Mouse (Mus musculus) T-cell, adult 66 days (primary cell): ENCODE results near the gene Fkbp5. TPM values are rescaled to one million over a fixed set of nuclear protein-coding genes. Genes with fewer than 3 reads are reported as not detected.

Experiments
- total RNA-seq, 2 experiments: library from RNA; stranded (reverse); gene quantifications; 3 replicates in 1 of 2; 4 replicates in 1 of 2; pipeline ENCODE4 v1.2.4; 2023

Gene Fkbp5
- total RNA-seq, result 10 to 100 TPM; 42.4 to 46.5 TPM

GRCm38 (mm10) chr17:28517441-28517955, at the start of gene Fkbp5:
Fkbp5 (minus strand) TSS chr17:28517527.

DNA sequence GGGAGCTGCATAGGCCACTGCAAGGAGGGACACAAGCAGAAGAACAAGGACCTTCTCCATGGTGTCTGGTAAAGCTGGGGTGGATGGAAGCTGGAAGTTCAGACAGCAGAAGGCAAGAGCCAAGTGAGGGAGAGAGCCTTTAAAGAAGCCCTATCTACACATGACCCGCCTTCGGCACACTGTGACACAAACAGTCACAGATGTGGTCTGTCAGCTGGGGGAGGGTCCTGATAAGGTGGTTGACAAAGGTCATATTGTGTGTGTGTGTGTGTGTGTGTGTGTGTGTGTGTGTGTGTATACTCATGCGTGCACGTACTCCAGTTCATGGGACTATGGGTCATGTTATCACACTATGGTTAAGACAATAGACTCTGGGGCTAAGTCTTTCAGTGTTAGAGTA, 43.3 kb upstream of the Fkbp5 start, which contains the start of gene Clps:
Gene Clps (minus strand): TSS at position 169 of the 400 bp plus-strand sequence.

GRCm38 (mm10) chr17:28549111-28549510, 31.8 kb upstream of the Fkbp5 start, which contains the start of gene Clpsl2:
Clpsl2 (plus strand) TSS chr17:28549411.

GRCm38 (mm10) chr17:28530506-28530905, 13.2 kb upstream of the Fkbp5 start, which contains the start of gene Armc12:
Armc12 (plus strand) TSS chr17:28530806.

GRCm38 (mm10) chr17:28365122-28365521, 152.2 kb downstream of the Fkbp5 start, which contains the start of gene Tulp1:
Tulp1 (minus strand) TSS chr17:28365222.

GRCm38 (mm10) chr17:28350466-28351352, 166.6 kb downstream of the Fkbp5 start, which contains the start of gene Tead3:
Tead3 (minus strand) TSS chr17:28350817.

Other genes starting within 250 kb of the Fkbp5 start
- 10 to 100 TPM; 30.9 to 33.8 TPM for gene Fance, start 204.0 kb downstream of the Fkbp5 start, total RNA-seq
- 1,000 to 10,000 TPM; 2,031 to 2,062 TPM for gene Rpl10a, start 189.1 kb downstream of the Fkbp5 start, total RNA-seq
- not detected for gene Tead3, start 166.7 kb downstream of the Fkbp5 start, total RNA-seq
- gene Tulp1, start 152.3 kb downstream of the Fkbp5 start, total RNA-seq, result under 1 TPM; 0.47 TPM
- gene Armc12, start 13.3 kb upstream of the Fkbp5 start, total RNA-seq, result under 1 TPM in 1 of 2 experiments, not detected in 1; 0.58 TPM
- gene Clpsl2, start 31.9 kb upstream of the Fkbp5 start, total RNA-seq, result not detected
- gene Clps, start 43.2 kb upstream of the Fkbp5 start, total RNA-seq, result not detected
- gene Lhfpl5, start 58.1 kb upstream of the Fkbp5 start, total RNA-seq, result not detected
- 100 to 1,000 TPM; 341 to 367 TPM for gene Srpk1, start 105.2 kb upstream of the Fkbp5 start, total RNA-seq
- gene Slc26a8, start 172.7 kb upstream of the Fkbp5 start, total RNA-seq, result 1 to 10 TPM in 1 of 2 experiments, under 1 TPM in 1; 0.56 to 2.4 TPM
- gene Mapk14, start 173.8 kb upstream of the Fkbp5 start, total RNA-seq, result 100 to 1,000 TPM; 109 to 117 TPM
- gene AC170998.1, start 208.6 kb upstream of the Fkbp5 start, total RNA-seq, result 10 to 100 TPM; 12.6 to 14.1 TPM